Mouse (Mus musculus) stomach, embryonic 16.5 days (tissue): ENCODE data around the gene Kif23. TPM values are rescaled to one million over a fixed set of nuclear protein-coding genes. Genes with fewer than 3 reads are reported as not detected.

Experiments used
- ATAC-seq: fragments of 200-750 bp; cut with Nextera tagmentation; 2 replicates; pipeline ENCODE4 v1.8.0; 2017; ENCODE audit warnings: moderate number of reproducible peaks, moderate TSS enrichment; ENCODE audit not compliant: insufficient read depth, low FRiP score
- H3K27ac ChIP-seq: fragments of 300-500 bp; sonication (generic); 2 replicates; pipeline ENCODE4 v1.5.1; 2014; ENCODE audit warnings: low read length
- H3K27me3 ChIP-seq: fragments of 300-500 bp; sonication (generic); 2 replicates; pipeline ENCODE4 v1.6.1; 2014; ENCODE audit warnings: low read length, control low read depth, mixed read lengths; ENCODE audit not compliant: control insufficient read depth, insufficient read depth
- H3K36me3 ChIP-seq: fragments of 300-500 bp; sonication (generic); 2 replicates; pipeline ENCODE4 v1.6.1; 2014; ENCODE audit warnings: low read length; ENCODE audit not compliant: control insufficient read depth, insufficient read depth
- H3K4me1 ChIP-seq: fragments of 300-500 bp; sonication (generic); 2 replicates; pipeline ENCODE4 v1.6.1; 2014; ENCODE audit warnings: low read length, control low read depth, mixed read lengths; ENCODE audit not compliant: control insufficient read depth, insufficient read depth
- H3K4me2 ChIP-seq: fragments of 300-500 bp; sonication (generic); 2 replicates; pipeline ENCODE4 v1.6.1; 2014; ENCODE audit warnings: low read depth, low read length, mixed read lengths
- H3K4me3 ChIP-seq: fragments of 300-500 bp; sonication (generic); replicated peaks from 2 replicates; pipeline ENCODE4 v1.5.1; 2014; ENCODE audit warnings: mild to moderate bottlenecking, low read length
- H3K9ac ChIP-seq: fragments of 300-500 bp; sonication (generic); 2 replicates; pipeline ENCODE4 v1.6.1; 2014; ENCODE audit warnings: low read length
- H3K9me3 ChIP-seq: fragments of 300-500 bp; sonication (generic); replicated peaks from 2 replicates; pipeline ENCODE4 v1.6.1; 2016; ENCODE audit warnings: low read length, control low read depth; ENCODE audit not compliant: control insufficient read depth
- WGBS: fragments of 180-500 bp; shearing (Covaris S2); extraction: QIAGEN DNeasy Blood & Tissue Kit; methylation state at CpG from one replicate; pipeline ENCODE4 v1.1.7; 2014; 5-methylcytosine and 5-hydroxymethylcytosine counted together
- polyA plus RNA-seq: library from polyadenylated mRNA; unstranded; fragments of >200 nt; fragmentation: Nextera tagmentation; extraction: Ambion mirVana; gene quantifications from 2 replicates; pipeline ENCODE4 v1.2.1, GENCODE M21; 2015

Gene Kif23
- polyA plus RNA-seq, 1 experiment from 2014 or later, result 102 TPM

DNA sequence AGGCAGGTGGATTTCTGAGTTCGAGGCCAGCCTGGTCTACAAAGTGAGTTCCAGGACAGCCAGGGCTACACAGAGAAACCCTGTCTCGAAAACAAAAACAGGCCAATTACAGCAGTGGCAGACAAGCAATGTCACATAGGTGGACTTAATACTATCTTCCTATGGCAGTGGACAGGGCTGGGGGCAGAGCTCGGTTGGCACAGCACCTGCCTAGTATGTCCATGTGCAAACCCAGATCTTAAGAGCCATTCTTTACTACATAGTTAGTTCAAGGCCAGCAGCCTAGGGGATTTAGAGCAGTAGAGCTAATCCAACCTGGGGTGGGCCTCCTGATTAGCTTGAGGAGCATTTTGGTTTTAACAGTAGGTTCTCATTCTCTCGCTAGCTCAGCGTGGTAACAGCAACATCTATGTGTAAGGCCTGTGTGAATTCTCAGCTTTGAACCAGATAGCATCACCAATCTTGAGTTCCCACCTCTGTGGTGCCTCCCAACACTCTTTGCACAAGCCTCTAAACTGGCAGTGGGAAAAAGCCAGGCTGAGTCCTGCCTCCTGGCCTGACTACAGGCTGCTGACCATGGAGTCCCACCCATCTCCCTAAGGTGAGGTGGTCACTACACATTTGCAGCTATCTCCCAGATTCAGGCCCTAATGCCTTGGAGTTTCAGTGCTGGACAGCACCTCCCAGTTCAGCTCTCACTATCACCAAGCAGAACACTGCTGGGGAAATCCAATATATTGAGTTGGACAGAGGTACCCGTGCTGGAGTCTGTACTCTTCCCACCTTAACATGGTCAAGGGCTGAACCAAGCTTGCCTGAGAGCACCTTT is 35.1 kb downstream of the Kif23 start:
- H3K27ac ChIP-seq, result no peak overlapping the region
- peaks cover 8% of the 10 kb centered on the region; the same call in 1 of the 2 replicates for H3K4me1 ChIP-seq
- ATAC-seq, result no peak
- H3K4me3 ChIP-seq, result no peak overlapping the region
- 56% methylated on average over 6 of the region's 6 CpGs for WGBS
- H3K9ac ChIP-seq, result no peak overlapping the region
- no peak overlapping the region for H3K4me2 ChIP-seq
- H3K9me3 ChIP-seq, result no peaks in the 10 kb centered on the region
- no peaks in the 10 kb centered on the region for H3K27me3 ChIP-seq
- peaks cover 9% of the 10 kb centered on the region; the same call in 1 of the 2 replicates for H3K36me3 ChIP-seq

DNA sequence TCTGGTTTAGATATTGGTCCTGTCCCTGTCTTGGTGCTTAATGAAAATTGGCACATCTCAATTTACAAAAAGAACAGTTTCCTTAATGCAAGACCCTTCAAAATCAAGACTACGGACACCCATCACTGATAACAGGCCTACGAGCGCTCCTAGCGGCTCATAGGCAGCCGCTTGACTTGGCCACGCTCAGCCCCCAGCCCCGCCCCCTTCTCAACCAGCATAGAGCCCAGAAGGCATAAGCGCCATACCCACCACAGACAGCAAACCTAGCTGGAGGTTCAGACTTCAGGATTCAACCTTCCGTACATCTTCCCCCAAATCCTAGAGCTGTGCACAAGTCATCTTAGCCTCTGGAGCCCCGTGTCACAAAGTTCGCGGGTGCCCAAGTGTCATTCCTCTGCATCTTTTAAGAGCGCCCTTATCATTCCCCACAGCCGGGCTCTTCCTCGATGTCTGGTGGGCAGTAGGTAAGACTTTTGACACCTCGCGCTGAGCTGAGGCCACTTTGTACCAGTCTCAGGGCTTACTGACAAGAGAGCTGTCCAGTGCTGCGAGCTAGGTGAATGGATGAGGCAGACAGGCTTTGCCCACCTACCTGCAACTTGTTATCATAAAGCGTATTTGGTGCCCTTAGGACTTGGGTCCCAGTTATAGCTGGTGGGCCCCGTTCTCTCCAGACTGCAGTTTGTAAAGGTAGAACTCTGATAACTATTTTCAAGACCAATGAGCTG is 35.9 kb downstream of the Kif23 start:
- Histone ChIP-seq H3K27ac (no peak overlapping the region), H3K4me3 (no peak overlapping the region), H3K27me3 (no peaks in the 10 kb centered on the region), H3K36me3 (peaks cover 9% of the 10 kb centered on the region; the same call in 1 of the 2 replicates), H3K9ac (no peak overlapping the region), H3K4me2 (no peak overlapping the region), H3K9me3 (no peaks in the 10 kb centered on the region), H3K4me1 (peaks cover 8% of the 10 kb centered on the region; the same call in 1 of the 2 replicates)
- 46% methylated on average over 20 of the region's 20 CpGs for WGBS
- ATAC-seq, result no peak

DNA sequence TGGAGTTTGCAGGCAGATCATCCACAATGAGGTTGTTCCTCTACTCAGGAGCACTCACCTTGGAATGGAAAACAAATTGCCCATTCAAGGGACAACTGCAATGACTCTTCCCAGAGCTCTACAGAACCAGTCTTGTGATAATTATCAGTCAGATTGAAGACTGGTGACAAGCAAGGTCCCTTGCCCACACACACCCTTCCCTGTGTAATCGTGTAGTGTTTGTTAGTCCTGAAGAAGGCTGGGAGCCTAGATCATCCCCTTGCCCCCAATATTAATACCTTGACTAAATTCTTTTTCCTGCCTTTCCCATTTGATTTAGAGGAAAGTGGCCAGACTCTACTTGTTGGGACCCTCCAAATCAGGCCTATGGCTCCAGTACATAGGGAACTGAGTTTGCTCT is 36.9 kb downstream of the Kif23 start:
- no peak overlapping the region for H3K4me2 ChIP-seq
- H3K4me1 ChIP-seq, result peaks cover 15% of the 10 kb centered on the region
- H3K4me3 ChIP-seq, result no peak overlapping the region
- WGBS, result 72% methylated on average over 1 of the region's 1 CpGs
- H3K36me3 ChIP-seq, result peaks cover 9% of the 10 kb centered on the region; the same call in 1 of the 2 replicates
- no peaks in the 10 kb centered on the region for H3K27me3 ChIP-seq
- no peak for ATAC-seq
- no peak overlapping the region for H3K27ac ChIP-seq
- no peak overlapping the region for H3K9ac ChIP-seq
- no peaks in the 10 kb centered on the region for H3K9me3 ChIP-seq

DNA sequence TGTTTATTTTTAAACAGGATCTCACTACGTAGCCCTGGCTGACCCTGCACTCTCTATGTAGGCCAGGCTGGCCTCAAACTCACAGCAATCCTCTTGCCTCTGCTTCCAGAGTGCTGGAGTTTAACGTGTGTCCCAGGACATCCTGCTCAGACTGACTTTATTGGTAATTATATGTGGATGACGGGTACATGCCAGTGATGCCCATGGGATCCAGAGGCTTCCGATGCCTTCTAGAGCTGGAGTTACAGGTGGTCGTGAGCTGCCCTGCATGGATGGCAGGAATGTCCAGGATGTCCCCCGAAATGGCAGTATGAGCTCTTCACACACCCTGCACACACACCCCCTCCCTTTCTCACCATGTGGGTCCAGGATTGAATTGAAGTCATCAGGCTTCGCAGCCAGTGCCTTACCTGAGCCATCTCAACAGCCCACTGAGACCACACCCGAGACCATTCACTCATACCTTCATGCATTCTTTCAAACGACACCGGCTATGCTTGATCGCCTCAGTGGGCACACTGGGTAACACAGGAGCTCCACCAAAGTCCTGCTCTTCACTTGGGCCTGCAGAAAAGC is 37.7 kb downstream of the Kif23 start:
- no peak for ATAC-seq
- no peak overlapping the region for H3K4me3 ChIP-seq
- WGBS, result 89% methylated on average over 11 of the region's 11 CpGs

DNA sequence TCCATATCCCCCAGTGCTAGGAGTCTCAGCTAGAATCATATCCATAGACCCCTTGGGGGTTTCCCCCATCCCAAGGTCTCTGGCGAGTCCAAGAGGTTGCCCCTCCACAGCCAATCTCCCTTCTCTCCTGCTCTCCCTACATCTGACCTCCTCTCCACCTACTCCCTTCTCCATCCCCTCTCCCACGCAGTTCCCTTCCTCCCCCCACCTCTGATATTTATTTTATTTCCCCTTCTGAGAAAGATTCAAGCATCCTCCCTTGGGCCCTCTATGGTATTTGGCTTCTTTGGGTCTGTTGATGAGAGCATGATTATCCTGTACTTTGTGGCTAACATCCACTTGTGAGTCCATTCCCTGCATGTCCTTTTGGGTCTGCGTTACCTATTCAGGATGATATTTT is 38.2 kb downstream of the Kif23 start:
- Histone ChIP-seq H3K4me2 (no peak overlapping the region), H3K9me3 (no peaks in the 10 kb centered on the region), H3K4me3 (no peak overlapping the region), H3K36me3 (peaks cover 9% of the 10 kb centered on the region; the same call in 1 of the 2 replicates), H3K4me1 (peaks cover 27% of the 10 kb centered on the region), H3K27ac (no peak overlapping the region), H3K27me3 (no peaks in the 10 kb centered on the region), H3K9ac (no peak overlapping the region)
- ATAC-seq, result no peak
- WGBS, result 81% methylated on average over 3 of the region's 3 CpGs

More for the DNA sequence above, 37.7 kb downstream of the Kif23 start:
- Histone ChIP-seq H3K36me3 (peaks cover 9% of the 10 kb centered on the region; the same call in 1 of the 2 replicates), H3K4me2 (no peak overlapping the region), H3K27me3 (no peaks in the 10 kb centered on the region), H3K4me1 (peaks cover 21% of the 10 kb centered on the region), H3K27ac (no peak overlapping the region), H3K9me3 (no peaks in the 10 kb centered on the region), H3K9ac (no peak overlapping the region)

DNA sequence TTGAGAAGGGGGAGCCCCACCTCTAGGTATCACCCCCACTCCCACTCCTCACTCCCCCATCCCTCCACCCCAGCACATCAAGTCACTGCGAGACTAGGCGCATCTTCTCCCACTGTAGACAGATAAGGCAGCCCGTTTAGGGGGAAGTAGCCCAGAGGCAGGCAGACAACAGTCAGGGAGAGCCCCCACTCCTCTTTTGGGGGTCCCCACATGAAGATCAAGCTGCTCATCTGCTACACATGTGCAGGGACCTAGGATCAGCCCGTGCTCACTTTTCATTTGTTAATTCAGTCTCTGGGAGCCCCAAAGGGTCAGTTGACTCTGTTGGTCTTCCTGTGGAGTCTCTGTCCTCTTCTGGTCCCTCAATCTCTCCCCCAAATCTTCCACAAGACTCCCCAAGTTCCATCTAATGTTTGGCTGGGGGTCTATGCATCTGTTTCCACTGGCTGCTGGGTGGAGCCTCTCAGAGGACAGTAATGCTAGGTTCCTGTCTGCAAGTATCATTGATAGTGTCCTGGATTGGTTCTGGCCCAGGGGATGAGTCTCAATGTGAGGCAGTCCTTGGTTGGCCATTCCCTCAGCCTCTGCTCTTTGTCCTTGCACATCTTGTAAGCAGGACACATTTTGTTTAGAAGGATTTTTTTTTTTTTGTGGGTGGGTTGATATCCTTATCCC is 38.8 kb downstream of the Kif23 start:
- Histone ChIP-seq H3K9ac (no peak overlapping the region), H3K9me3 (no peaks in the 10 kb centered on the region), H3K27me3 (no peaks in the 10 kb centered on the region), H3K27ac (no peak overlapping the region), H3K4me3 (no peak overlapping the region), H3K36me3 (peaks cover 7% of the 10 kb centered on the region; the same call in 1 of the 2 replicates), H3K4me2 (no peak overlapping the region), H3K4me1 (peaks cover 24% of the 10 kb centered on the region)
- no peak for ATAC-seq
- 82% methylated on average over 4 of the region's 4 CpGs for WGBS

DNA sequence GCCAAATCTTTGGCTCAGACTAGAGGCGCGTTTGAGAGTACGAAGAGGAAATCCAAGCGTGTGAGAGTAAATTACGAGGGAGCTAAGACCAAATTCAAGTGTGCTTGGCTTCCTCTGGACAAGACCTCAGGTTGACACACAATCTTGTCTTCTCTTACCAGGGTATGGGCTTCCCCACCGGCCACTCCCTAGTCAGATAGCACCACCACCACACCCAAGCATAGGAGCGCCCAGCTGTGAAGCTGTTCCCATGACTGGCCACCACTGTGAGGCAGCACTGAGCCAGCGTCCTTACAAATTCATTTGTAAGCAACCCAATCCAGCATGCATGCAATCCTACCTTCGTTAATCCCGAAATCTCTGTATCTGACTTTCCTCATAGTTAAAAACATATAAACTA is 39.7 kb downstream of the Kif23 start:
- Histone ChIP-seq H3K4me1 (peaks cover 19% of the 10 kb centered on the region), H3K9ac (no peak overlapping the region), H3K27ac (no peak overlapping the region), H3K4me2 (no peak overlapping the region), H3K4me3 (no peak overlapping the region), H3K9me3 (no peaks in the 10 kb centered on the region), H3K27me3 (no peaks in the 10 kb centered on the region), H3K36me3 (no peaks in the 10 kb centered on the region)
- 63% methylated on average over 10 of the region's 10 CpGs for WGBS
- ATAC-seq, result no peak

DNA sequence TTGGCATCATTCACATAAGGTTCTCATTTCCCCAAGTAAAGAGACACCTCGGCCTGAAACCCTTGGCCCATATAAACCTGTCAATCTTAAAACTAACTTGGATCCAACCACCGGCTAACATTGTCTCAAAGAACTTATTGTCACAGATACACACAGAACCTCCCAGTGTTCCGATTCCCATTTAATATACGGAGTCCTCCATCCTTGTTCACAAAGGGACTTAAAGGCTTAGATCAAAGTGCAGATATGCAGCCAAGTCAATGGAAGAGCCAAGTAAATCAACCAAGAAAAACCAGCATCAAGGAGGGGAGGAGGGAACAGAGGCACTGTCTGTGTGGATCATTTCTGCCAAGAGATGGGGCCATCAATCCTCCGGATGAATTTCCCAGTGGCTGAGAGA is 41.0 kb downstream of the Kif23 start:
- Histone ChIP-seq H3K9ac (no peak overlapping the region), H3K4me1 (peaks cover 19% of the 10 kb centered on the region), H3K27me3 (no peaks in the 10 kb centered on the region), H3K9me3 (no peaks in the 10 kb centered on the region), H3K36me3 (no peaks in the 10 kb centered on the region), H3K4me2 (no peak overlapping the region), H3K27ac (no peak overlapping the region), H3K4me3 (no peak overlapping the region)
- ATAC-seq, result no peak
- WGBS, result 69% methylated on average over 5 of the region's 5 CpGs
